Mouse (Mus musculus) adrenal gland, postnatal 25 days (tissue): ENCODE results near the gene Arhgef39. TPM values are rescaled to one million over a fixed set of nuclear protein-coding genes. Genes with fewer than 3 reads are reported as not detected.

Source experiments
- DNase-seq: peaks from one replicate; pipeline ENCODE4 v3.0.0; 2021; ENCODE audit warnings: mixed read lengths
- long read RNA-seq: library from polyadenylated mRNA; stranded (forward); transcript quantifications from one replicate; pipeline ENCODE4 v2.0.0, GENCODE M21; 2021
- total RNA-seq: library from RNA; stranded (reverse); gene quantifications from 2 replicates; pipeline ENCODE4 v1.2.3, GENCODE M21; 2021

Gene Arhgef39
- 4.6 and 7.4 TPM in 2 replicates for total RNA-seq
- long read RNA-seq, partial matches to known transcripts: 1 of 3 reads
- long read RNA-seq, other reads (novel, unspliced or antisense): 0 of 3 reads

DNA sequence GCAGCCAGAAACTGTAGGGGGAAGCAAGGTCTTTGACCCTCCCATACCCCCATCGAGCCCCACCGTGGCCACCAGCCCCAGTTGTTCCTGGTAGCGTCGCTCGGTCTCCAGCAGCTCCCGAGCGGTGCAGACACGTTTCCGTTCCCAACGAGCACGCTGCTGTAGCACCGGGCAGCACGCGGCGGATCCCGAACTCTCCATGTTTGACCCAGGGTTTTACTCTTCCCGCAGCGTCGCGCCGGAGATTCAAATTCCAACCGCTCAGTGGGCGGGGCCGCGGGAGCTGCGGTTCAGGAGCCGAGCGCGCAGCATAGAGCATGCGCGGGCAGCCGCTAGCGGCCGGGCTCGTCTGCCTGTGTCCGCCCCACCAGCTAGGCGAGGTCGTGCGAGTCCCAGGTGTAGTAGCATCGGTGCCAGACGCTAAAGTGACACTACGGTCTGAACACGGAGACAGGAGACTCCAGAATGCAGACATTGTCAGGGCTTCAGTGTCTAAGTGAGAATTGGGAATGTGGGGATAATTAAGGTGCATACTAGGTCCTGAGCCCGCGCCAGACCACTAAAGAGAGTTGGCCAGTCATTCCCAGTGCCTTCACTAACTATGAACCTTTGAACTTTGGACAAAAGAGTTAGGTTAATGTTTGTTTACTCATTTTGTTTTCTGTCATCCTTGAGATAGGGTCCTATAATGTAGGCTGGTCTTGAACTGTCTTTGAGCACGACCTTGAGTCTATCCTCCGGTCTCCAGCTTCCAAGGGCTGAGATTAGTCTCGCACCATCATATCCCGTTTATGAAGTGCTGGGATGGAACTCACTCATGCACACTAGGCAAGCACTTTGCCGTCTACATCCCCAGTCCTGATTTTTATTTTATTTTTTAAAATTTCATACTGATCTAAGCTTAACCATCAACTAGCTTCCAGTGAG is at the start of gene Arhgef39:
Gene Arhgef39 (minus strand): TSS at position 289 of the 927 bp plus-strand sequence.
- DNase-seq: peak; percentile 90

DNA sequence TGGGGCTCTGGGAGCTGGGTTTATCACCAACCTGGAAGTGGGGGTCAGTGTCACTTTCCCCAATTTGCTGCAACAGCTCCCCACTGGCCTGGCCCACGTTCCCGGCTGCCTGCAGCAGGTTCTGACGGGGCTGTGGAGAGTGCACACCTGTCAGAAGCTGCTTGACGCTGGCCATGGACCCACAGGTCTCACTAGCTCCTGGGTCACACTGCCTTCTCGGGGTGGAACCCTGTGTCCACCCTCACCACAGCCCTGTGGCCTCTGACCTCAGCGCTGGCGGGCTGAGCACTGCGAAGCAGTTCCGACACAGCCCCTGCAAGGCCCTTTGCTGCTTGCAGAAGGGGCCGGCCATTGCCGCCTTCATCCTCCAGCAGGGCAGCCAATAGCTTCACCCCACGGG is 49.6 kb upstream of the Arhgef39 start:
- no peak for DNase-seq

DNA sequence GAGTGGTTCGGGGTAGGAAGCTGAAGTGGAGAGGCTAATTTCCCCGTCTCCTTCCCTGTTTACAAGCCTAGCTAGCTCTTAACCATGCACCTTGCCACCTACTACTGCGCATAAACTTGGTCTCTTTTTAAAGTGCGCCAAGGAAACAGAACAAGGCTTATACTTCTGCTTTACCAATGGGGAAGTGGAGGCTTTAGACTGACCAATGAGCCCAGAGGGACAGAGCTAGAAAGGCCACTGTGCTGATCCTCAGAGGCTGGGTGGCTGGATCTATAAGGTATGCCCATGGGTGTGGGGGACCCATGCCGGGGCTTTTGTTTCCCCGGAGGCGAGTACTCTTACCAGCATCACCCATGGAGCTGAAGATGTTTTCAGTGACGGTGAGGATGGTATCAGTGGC is 47.7 kb upstream of the Arhgef39 start:
- DNase-seq: no peak

DNA sequence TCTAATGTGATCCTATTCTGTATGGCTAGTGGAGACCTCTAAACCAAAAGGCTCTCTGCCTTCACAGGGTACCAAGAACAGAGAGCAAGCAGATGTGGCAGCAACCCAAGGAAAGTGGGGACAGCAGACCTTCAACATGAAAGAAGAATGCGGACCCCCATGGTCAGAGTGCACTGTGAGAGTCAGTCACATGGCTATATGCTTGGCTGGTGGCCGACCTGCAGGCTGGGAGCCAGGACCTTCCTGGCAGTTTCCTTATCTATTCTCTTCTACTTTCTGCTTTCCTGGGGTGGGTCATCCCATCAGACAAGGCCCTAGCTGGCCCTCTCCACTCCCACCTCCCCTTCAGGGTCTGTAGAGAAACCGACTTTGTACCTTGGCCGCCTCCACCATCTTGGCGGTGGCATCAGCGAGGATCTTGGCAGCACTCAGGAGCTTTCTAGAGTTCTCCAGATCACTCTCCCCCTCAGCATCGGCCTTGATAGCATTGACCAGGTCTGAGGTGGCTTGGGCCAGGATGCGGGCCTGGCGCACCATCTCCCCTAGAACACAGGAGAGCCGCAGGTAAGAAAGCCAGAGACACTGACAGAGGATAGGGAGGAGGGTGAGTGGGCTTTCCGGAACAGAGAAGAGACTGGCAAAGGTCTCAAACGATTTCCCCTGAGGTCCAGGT is 47.0 kb upstream of the Arhgef39 start:
- DNase-seq: peak; percentile 69

DNA sequence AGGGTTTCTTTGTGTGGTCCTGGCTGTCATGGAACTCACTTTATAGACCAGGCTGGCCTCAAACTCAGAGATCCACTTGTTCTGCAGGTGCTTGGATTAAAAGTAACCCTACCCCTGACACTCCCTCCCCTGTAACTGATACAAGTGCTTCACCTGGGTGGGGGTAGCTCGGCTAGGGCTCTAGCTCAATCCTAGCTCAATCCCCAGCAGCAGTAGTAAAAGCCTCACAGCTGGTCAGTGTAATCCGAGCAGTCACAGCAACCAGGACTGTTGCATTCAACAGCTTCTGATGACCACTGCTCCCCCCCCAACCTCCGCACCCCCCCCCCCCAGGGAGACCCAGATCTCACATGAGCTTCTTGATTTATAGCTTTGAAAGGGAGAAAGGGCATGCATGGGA is 42.5 kb upstream of the Arhgef39 start:
- DNase-seq: no peak

DNA sequence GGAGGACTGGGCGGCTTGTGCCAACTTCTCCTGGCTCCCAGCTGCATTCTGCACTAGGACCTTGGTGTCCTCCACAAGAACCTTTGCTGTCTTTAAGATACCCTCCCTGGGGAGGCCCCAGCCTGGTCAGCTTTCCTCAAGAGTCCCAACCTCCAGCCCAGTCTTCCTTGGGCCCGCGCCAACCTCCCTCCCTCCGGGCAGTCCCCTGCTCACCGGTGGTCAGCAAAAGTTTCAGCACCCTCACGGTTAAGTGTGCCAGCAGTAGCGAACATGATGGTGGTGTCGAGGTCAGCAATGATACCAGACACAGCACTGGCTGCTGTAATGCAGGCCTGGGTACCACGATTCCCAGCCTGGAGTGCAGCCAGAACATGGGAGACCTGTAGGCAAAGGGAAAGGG is 36.5 kb upstream of the Arhgef39 start:
- peak; percentile 19 for DNase-seq

DNA sequence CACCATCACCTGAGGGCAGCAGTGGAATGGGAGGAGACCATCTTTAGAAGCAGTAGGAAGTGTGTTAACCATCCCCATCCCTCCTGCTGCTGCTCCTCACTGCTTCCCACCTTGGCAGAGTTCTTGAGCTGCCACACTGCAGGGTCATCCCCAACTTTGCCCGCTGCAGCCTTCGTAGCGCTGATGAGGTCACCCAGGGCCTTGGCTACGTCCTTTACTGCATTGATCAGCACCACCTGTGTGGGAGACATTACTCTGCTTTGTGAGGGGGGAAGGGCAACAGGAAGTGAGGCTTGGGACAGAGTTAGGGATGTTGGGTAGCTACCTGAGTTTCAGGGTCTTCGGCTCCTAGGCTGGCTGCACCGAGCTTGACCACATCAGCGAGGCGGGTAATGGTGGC is 36.1 kb upstream of the Arhgef39 start:
- DNase-seq: no peak

DNA sequence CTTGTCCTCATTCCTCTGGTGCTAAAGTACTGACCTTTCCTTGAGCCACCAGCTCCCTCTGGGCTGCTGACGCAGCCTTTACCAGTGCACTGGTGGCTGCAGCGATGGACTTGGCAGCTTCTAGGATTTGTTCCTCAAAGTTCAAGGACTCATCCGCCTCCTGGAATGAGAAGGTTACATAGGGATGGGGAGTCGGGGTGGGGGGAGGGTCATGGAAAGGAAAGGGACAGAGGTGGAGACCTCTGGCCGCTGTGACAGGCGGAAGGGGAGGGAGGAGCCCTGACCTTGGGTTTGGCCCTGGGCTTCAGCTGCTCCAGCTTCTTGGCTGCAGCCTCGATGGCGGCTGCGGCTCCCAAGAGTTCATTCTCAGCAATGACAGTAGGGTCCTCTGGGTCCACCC is 33.8 kb upstream of the Arhgef39 start:
- peak; percentile 74 for DNase-seq

DNA sequence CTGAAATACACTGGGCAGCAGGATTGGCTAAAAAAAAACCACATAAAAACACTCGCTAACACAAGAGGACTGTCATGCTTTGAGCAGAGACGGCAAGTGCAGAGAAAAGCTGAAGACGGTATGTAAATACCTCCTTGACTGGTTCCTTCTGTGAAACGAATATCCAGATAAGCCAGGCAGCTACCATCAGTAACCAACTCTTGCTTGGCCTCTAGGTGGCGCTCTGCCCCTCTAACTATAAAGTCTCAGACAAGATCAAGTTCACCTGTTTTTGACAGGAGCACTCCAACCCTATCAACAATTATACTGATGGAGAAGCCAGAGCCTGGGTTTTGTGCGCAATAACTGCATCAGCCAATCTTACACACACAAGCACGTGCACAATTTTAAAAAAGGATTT is 31.1 kb upstream of the Arhgef39 start:
- peak; percentile 79 for DNase-seq

DNA sequence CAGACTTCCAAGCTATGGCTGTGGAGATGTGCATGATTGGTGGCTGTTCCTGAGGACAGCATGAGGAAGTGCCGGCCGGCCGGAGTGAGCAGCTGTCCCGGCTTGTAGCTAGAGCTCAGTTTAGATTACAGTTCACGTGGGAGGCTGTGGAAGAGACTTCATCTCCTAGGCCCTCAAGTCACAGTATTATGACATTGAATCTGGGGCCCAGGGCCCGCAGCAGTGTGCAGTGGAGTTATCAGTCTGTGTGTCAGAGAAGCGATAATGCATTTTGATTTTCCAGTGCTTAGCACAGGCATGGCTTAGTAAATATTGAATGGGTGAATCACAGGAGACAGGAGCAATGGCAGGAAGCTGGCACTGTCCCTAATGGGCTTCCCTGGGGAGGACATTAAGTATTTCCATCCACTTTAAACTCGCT is 30.6 kb upstream of the Arhgef39 start:
- peak; percentile 42 for DNase-seq

DNA sequence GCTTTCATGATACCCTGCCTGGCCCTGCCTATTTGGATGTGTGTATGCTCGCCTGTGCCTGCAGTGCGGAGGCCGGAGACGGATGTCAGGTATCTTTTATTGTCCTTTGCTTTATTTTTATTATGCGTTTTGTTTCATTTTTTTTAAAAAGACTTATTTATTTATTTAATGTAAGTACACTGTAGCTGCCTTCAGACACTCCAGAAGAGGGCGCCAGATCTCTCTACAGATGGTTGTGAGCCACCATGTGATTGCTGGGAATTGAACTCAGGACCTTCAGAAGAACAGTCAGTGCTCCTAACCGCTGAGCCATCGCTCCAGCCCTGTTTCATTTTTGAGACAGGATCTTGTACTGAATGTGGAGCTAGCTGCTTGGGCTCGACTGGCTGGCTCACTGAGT is 29.0 kb upstream of the Arhgef39 start:
- no peak for DNase-seq

DNA sequence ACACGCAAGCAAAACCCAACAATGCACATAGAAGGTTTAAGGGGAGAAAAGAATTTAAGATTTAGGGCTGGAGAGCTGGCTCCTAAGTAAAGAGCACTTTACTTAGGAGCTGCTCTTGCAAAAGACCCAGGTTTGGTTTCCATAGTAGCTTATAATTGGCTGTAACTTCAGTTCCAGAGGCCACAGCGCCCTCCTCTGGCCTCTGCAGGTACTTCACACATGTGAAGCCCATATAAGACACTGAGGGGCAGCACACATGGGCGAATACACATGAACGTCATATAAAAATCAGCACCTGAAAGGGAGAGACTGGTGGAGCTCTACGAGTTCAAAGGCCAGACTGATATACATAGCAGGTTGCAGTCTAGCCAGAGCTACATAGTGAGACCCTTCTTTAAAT is 28.4 kb upstream of the Arhgef39 start:
- DNase-seq: no peak

DNA sequence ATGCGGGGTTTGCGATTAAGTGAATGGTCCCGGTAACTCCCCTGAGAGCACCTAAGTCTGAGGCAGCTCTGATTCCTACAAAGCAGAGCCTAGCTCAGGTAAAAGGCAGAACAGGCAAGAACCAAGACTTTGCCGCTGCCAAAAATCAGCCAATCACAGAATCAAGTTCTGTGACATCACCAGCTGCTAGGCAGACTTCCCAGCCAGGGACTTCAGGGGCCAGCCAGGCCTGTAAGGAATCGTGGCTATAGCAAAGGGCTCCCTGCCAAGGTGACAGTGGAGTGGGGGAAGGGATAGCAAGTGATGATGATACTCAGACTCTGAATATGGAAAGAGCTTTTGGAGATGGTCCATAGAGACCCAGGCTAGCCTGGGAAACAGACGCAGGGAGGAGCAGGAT is 20.5 kb upstream of the Arhgef39 start:
- DNase-seq: peak; percentile 86

DNA sequence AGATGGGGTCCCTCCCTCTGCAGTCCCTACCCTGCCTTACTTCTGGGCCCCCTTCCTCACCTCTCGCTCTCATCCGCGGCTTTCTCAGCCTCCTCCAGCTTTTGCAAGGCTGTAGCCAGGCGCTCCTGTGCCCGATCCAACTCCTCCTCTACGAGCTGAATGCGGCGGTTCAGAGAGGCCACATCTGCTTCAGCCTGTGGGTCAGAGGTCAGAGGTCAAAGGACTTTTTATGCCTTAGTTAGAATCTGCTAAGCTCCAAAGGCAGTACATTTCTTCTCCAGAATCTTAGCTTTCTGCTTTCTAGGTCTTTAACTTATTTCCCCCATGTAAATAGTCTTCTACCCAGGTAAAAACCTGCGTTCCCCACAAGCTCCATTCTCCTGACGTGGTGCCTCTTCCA is 20.1 kb upstream of the Arhgef39 start:
- no peak for DNase-seq

DNA sequence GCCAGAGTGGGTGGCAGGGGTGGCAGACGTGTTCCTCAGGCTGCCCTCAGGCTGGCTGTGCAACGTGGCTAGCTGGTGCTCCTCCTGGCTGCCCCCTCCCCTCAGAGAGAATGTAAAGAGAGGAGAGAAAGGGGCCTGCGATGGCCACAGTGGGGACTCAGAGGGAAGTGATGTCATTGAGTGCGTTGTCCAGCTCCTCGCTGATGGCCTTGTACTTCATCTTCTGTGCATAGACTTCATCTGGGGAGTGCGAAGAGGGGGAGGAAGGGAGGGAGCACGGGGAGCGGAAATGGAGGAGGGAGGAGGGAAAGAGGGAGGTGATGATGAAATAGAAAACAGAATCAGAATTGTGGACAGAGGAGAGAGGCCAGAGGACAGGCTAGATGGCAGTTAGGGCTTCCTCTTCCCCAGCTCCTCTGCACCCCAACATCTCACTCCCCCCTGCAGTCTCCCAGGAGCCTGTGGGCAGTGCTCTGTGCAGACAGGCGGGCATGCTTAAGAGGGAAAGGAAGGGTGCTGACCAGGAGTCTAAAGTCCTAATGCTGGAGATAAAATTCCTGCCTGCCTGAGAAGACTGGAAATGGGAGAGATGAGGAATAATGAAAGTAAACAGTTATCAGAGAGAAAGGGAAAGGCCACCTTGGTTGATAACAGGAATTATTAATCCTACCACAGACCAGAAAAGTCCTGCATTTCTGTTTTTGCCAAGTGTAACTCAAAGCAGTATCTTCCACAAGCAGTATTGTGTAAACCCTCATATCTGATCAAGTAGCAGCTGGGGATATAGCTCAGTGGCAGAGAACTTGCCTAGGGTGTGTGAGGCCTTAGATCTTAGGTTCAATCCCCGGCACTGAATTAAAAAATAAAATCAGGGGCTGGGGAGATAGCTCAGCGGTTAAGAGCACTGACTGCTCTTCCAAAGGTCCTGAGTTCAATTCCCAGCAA is 16.5 kb upstream of the Arhgef39 start:
- no peak for DNase-seq

DNA sequence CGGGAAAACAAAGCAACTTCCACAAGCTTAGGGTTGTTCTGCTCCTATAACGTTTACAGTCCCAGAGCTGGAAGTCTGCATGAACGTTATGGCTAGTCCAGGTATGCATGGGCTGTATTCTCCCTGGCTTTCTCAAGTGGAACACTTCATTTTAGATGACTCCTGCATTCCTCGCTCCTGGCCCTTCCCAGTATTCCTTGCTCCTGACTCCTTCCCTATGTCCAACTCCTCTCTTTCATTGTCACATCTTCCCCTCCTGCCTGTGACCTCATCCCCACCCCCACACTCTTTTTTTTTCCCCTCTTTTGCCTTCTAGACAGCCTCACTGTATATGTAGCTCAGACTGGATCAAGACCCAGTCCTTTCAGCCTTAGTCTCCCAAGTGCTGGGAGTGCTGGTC is 14.3 kb upstream of the Arhgef39 start:
- no peak for DNase-seq

DNA sequence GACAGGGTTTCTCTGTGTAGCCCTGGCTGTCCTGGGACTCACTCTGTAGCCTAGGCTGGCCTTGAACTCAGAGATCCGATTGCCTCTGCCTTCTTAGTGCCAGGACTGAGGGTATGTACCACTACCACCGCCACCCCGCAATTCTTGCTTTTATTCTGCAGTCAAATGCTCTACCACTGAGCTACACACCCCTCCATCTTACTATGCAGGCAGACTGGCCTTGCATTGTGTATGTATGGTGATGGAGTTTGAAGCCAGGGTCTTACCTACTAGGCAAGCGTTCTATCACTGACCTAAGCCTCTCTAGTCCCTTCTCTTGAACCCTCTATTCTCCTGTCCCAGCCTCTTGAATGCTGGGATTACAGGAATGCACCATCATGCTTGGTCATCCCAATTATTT is 13.8 kb upstream of the Arhgef39 start:
- no peak for DNase-seq

DNA sequence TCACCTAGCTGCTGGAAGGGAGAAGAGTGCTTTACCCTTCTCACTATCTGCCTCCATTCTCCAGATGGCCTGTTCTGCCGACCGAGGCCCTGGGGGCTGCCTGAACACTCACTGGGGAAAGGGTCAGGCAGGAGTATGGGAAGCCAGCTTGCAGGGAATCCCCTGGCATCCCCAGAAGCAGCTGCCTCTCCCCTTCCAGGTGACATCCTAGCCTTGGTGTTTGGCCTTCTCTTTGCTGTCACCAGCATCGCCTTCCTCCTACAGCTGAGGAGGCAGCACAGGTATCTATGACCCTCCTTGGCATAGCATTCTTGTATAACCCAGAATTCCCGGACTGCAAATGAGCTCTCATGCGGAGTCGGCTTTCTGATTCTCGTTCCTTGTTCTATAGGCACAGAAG is 13.2 kb upstream of the Arhgef39 start:
- no peak for DNase-seq

DNA sequence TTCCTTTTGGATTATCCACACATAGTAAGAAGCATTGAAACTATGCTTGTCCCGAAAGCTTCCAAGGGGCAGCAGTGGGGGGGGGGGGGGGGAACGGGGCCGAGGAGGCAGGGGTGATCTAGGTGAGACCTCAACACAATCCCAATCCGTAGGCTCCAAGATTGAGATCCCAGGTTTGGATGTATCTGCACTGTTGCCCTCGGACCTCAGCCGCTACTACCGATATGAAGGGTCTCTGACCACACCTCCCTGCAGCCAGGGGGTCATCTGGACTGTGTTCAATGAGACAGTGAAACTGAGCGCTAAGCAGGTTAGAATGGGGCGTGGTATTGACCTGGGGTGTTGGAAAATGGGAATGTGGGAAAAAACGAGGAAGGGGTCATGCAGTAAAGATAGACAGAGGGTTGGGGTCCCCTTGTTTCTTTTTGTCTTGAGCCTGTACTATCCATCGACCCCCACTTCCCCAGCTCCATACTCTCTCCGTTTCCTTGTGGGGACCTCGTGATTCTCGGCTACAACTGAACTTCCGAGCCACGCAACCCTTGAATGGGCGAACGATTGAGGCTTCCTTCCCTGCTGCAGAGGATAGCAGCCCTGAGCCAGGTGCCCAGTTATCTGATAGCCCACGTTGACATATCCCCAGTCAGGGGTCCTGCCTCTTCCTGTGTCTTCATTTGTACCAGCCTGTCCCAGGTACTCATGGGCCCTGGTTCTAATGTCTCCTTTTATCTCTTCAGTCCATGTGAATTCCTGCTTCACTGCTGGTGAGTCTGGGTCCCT is 12.4 kb upstream of the Arhgef39 start:
- DNase-seq: no peak

DNA sequence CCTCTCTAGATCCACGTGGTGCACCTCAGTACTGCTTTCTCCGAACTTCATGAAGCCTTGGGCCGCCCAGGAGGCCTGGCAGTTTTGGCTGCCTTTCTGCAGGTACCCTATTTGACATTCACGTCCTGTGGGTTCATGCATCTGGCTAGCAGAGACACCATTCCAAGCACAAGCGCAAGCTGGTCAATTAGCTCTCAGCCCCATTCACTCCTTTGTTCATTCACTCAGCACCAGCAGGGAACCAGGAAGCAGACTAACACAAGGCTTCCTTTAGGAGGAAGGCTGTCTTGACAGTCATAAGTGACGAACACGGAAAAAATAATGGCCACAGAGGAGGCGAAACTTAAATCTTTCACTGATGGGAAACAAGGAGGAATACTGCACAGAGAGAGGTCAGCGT is 9.6 kb upstream of the Arhgef39 start:
- DNase-seq: no peak

DNA sequence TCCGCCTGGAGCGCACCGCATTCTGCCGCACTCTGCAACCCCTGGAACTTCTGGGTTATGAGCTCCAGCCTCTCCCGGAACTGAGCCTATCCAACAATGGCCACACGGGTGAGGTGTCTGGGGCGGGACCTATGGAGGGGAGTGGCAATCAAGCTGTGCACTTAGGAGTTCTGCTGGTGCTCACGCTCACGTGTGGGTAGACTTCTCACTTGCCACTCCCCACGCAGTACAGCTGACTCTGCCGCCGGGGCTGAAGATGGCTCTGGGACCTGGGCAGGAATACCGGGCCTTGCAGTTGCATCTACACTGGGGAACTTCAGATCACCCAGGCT is 9.1 kb upstream of the Arhgef39 start:
- peak; percentile 69 for DNase-seq
